Mouse (Mus musculus): ENCODE measurements at regions not wholly inside any gene's neighbourhood (a gene's known extent, or its start where the extent isn't known, plus 50 kb on each side); places are given as distances from the start of the nearest gene placed in this dataset.

DNA sequence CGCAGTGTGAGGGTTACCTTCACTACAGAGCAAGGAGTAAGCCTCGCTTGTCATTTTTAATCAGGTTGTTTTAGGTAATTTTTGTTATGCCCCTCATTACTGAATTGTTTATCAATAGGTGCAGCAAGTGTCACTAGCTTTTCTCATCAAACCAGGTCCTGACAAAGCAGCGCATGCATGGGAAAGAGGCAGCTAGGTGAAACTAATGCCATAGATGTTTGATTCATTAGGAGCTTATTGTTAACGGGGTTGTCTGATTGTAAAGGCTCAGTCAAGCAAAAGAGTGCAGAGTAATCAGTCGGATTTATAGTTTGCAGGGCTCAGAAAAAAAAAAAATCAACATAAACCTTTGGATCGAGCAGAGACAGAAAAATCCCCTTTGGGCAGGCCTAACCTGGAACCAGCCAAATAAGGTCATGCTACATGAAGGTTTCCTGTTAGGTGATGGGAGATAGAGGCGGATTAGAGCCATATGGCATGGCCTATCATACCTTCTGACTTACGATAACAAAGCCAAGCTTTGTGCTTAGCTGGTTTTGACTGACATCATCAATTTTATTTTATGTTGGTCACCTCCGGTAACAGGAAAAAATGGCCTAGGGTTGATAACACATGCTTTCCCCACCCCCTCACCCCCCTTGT, 52.4 kb upstream of the Zeb2 start:
- TF ChIP-seq POLR2A (IDR thresholded peaks at IDR 0.05; ENCODE audit: borderline replicate concordance, extremely low read depth, low read depth, low read length) (no peak), CTCF (IDR thresholded peaks at IDR 0.05; ENCODE audit: insufficient read depth, low read length) (no peak)

Measured in lung, adult 2 months (tissue).